Mouse (Mus musculus) thymus, postnatal 4 days (tissue): ENCODE data around the gene Pfkfb1.

Experiments
- DNase-seq: peaks from one replicate; pipeline ENCODE4 v3.0.0; 2021

The Pfkfb1 gene

GRCm38 (mm10) chrX:150588023-150588764 lies at the start of gene Pfkfb1:
Gene Pfkfb1, plus strand, starts transcription at chrX:150588229.
- peak; percentile 78 for DNase-seq

- DNase-seq, result no peak
These were observed 47.9 kb upstream of the Pfkfb1 start for GRCm38 (mm10) chrX:150540111-150540510.

GRCm38 (mm10) chrX:150541684-150542083 lies 46.3 kb upstream of the Pfkfb1 start:
- no peak for DNase-seq

GRCm38 (mm10) chrX:150547239-150547638 lies 40.8 kb upstream of the Pfkfb1 start, which contains the start of gene Alas2:
Gene Alas2, plus strand, starts transcription at chrX:150547375.
- DNase-seq, result no peak

- DNase-seq, result no peak
These were observed 38.4 kb upstream of the Pfkfb1 start for GRCm38 (mm10) chrX:150549639-150550038.

- DNase-seq, result no peak
These were observed 36.0 kb upstream of the Pfkfb1 start for GRCm38 (mm10) chrX:150551986-150552385.

- no peak for DNase-seq
These were observed 34.0 kb upstream of the Pfkfb1 start for GRCm38 (mm10) chrX:150554032-150554431.

- no peak for DNase-seq
These were observed 23.2 kb upstream of the Pfkfb1 start for GRCm38 (mm10) chrX:150564644-150565357.

- no peak for DNase-seq
These were observed 6.1 kb upstream of the Pfkfb1 start for GRCm38 (mm10) chrX:150581921-150582320.

GRCm38 (mm10) chrX:150585116-150585515 lies 2.9 kb upstream of the Pfkfb1 start:
- DNase-seq, result no peak

GRCm38 (mm10) chrX:150589696-150590095 lies 1.7 kb downstream of the Pfkfb1 start, which contains the start of gene Apex2:
Gene Apex2, minus strand, starts transcription at chrX:150589868.
- DNase-seq, result no peak

- no peak for DNase-seq
These were observed 5.4 kb downstream of the Pfkfb1 start for GRCm38 (mm10) chrX:150593266-150594035.

GRCm38 (mm10) chrX:150594176-150594575 lies 6.1 kb downstream of the Pfkfb1 start:
- DNase-seq, result no peak

GRCm38 (mm10) chrX:150595016-150595760 lies 7.2 kb downstream of the Pfkfb1 start:
- DNase-seq, result no peak

GRCm38 (mm10) chrX:150598882-150599281 lies 10.9 kb downstream of the Pfkfb1 start:
- no peak for DNase-seq

- DNase-seq, result no peak
These were observed 48.4 kb downstream of the Pfkfb1 start for GRCm38 (mm10) chrX:150636421-150636820.

GRCm38 (mm10) chrX:150656122-150656907 lies 68.3 kb downstream of the Pfkfb1 start:
- no peak for DNase-seq

GRCm38 (mm10) chrX:150656908-150657796 lies 69.1 kb downstream of the Pfkfb1 start, which contains the start of gene Tro:
Gene Tro, minus strand, starts transcription at chrX:150657583.
- DNase-seq, result peak; percentile 23

- no peak for DNase-seq
These were observed 69.7 kb downstream of the Pfkfb1 start for GRCm38 (mm10) chrX:150657797-150658118.

GRCm38 (mm10) chrX:150662809-150663208 lies 74.8 kb downstream of the Pfkfb1 start:
- peak; percentile 39 for DNase-seq

GRCm38 (mm10) chrX:150677505-150677904 lies 89.5 kb downstream of the Pfkfb1 start:
- no peak for DNase-seq
